Mouse (Mus musculus) c-Kit-negative CD71-positive TER-119-positive erythroid progenitor cells, embryonic 14.5 days (primary cell): ENCODE data around the gene Mast3.
A peak's percentile ranks its signal among the peaks of the same experiment; 100 is the strongest.

Experiments used
- DNase-seq: peaks from one replicate; pipeline ENCODE4 v3.0.0-alpha.2; 2013; ENCODE audit warnings: low read depth, low spot score

Gene Mast3

DNA sequence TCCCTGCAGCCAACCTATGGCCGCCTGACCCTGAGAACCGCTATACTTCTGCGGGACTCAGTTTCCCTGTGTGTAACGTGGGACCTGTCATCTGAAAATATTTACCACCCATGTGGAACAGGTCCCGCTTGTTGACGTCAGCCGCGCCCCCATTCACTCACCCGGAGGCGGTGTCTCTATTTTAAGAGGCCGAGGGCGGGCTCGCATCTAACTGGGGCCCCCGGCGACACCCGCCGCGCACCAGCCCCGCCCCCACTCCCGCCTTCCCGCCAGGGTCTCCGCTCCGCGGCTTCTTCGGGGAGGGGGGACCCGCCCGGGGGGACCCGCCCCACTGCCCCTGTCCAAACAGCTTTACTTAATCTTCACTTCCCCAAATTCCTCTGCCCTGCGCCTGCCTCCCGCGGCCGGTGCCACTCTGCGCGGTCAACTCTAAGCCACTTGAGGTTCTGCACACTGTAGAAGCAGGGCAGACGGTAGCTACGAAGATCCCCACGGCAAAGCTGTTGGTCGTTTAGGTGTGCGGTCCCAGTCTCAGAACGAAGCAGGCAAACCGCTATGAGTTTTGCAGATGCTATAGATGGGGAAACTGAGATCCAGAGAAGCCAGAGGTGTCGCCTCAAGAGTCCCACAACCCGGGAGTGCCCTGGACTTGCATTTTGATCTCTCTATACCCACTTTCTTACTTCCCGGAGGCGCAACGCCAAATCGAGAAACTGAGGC, 933 bp downstream of the Mast3 start:
- no peak for DNase-seq

DNA sequence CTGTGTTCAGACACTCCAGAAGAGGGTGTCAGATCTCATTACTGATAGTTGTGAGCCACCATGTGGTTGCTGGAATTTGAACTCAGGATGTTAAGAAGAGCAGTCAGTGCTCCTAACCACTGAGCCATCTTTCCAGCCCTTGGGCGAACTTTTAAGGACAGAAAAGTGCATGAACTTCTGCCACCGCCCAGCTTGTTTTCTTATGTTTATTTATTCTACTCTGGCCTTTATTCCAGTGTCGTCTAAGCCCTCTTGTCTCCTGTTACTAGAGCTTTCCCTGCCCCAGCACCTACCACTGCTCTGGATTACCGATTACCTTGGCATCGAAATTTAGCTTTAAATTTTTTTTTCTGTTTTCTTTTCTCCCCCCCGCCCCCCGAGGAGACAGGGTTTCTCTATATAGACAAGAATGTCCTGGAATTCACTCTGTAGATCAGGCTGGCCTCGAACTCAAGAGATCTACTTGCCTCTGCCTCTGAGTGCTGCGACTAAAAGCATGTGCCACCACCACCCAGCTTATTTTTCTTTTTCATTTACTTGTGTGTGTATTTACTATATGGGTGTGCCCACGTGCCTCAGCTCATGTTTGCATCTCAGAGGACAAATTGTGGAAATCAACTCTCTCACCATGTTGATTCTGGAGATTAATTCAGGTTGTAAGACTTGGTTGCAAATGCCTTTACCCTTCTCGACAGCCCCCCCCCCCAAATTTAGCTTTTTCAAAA, 1.9 kb downstream of the Mast3 start:
- no peak for DNase-seq

DNA sequence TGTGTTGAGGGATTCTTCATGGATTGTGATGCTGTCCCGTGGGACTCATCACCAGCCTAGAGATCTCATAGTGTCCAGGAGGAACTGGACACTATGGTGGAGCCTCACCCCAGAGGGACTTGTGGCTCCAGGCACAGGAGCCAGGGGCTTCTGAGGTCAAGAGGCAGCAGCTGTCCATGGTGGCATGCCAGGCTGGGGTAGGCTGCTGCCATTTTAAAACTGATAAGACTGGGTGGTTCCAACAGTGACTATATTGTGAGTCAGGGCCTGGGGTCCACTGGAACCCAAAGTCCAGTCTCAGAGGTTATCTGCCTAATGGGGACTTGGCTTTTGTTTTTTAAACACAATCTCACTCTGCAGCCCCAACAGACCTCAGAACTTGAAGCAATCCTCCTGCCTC, 3.0 kb downstream of the Mast3 start:
- no peak for DNase-seq

DNA sequence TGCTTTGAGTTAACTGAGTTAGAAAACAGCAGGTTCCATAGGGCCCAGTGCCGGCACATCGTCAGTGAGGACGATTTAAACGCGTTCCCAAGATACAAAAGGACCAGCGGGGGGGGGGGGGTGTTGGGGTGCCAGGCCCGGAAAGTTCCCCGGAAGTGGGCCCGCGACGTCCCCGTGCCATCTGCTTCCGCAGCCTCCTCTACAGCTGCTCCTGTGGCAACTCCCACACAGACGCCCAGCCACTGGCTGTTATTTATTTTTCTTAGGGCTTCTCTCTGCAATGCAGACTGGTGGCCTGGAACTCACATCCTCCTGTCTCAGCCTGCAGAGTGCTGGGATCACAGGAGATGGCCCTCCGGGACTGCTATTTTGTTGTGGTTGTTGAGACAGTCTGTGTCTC, 3.7 kb downstream of the Mast3 start:
- DNase-seq: no peak

DNA sequence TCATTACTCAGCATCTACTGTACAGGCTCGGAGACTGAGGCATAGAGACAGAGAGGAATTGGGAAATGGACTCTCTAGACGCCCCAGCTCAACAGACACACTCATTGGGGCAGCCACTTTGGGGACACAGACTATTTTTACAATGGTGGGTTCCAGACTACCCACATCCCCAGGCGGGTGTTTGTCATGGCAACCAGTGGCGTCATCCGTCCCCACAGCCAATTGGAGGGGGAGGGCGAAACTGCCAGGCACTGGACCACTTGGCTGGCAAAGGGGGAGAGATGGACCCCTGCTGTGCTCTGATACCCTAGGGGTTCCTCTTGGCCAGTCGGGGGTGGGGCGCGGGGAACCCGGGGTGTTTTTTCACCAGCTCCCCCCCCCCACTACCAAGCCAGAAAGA, 4.2 kb downstream of the Mast3 start:
- no peak for DNase-seq

DNA sequence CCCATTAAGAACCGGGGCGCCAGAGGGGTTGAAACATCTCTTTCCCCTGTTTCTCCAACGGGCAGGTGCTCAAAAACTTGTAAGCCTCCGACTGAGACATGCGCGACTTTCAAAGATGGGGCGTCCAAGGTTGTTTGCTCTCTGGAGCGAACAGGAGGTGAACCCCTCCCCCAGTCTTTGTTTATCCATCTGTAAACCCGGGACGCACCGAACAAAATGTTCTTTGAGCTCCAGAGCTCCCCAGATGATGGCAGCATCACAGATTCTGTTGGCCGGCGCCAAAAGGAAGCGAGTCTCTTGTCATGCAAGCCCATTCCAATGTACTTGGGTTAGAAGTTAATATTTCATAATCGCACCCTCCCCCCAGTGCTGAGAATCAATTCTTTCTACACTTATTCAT, 6.6 kb downstream of the Mast3 start:
- DNase-seq: no peak

DNA sequence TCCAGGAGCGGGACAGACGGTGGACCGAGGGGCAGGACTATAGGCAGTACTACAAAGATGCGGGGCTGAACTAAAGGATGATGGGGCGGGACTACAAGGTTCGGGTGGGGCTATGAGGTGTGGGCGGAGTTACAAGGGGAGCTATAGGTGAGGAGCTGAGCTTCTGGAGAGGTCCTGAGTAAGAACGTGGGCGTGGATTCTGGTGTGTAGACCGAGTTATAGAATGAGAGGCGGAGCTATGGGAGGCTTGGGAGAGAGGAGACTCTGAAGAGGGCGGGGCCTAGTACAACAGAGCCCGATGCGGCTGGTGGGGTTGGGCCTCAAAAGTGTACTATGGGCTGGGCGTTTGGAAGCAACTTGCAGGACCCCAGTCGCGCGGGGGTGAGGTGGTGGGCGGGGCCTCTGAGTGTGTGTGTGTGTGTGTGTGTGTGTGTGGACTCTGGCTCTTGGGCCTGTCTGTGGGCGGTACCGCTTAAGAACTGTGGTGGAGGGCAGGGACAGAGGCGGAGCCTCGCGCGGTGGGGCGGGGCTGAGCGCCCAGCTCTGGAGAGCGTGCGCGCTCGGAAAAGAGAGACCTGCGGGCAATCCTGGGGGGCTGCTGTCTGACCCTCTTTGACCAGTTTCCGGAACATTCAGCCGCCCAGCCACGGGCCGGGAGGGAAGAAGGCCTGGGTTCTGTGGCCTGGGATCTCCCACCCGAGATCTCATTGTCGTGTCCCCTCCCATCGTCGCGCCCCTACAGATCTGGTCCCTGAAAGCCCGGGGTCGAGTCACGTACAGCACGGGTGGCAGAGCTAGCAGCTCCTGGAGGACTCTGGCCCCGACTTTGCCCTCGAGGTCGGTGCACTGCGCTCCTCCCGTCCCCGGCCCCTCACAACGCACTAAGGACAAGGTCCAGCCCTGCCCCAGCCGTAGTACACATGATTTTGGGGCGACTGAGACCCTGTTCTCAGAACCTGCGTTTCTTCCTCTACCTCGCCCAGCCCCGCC, 7.5 kb downstream of the Mast3 start:
- peak; percentile 81 for DNase-seq

DNA sequence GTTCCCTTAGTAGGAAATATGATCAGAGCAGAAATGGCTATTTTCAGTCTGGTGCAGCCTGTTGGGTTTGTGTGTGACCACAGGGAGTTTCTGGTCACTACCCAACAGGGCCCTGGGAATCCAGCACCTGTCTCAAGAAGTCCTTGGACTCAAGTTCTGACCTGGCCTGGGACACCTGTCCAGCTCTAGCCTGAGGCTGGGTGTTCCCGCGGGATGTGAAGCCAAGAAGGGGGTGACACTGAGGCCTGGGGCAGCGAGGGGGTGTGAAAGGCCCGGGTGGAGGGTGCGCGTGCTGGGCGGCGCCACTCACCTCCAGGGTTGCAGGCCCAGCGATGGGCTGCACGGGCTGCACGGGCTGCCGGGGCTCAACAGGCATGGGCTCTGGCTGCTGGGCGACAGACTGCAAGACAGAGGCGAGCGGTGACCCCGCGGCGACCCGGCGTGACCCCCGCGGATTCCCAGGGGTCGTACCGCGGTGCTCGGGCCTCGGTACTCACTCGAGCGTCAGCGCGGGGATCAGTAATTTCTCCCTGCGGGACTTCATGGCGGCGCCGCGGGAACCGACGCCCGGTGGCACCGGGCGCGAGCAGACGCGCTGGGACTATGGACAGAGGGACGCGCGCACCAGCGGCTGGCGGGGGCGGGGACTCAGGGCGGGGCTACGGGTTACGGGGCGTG, 8.3 kb downstream of the Mast3 start:
- DNase-seq: no peak

DNA sequence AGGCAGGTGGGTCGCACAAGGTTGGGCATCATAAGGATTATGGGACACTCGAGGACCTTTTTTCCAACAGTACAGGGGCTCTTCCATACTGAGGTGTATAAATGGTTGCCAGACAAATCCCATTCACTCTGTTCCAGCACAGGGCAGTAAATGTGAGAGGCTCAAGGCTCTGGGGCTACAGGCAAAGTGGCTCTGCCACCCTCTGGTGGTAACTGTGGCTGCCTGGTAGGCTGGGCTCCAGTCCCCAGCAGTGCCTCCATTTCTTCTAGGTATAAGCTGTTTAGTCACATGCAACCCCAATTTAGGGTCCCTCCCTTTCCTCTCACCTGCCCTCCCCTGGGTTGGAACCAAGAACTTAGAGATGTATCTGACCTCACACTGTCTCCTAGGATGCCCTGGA, 9.5 kb downstream of the Mast3 start:
- no peak for DNase-seq

DNA sequence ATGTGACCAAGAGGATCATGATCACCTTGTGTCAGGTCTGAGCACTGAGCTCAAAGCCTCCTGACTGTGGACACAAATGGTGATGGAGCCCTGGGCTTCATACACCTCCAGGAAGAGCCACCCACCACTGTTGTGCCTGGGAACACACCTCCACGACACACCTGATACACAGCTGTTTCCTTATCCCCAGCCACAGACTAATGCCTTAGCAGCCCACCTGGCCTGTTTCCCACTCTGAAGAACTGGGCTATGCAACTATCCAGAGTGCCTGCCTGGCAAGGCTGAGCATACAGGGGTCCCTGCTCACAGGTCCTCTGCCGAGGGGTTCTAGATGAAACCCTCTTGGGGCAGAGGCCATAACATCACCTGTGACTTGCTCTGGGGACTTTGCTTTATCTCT, 10.6 kb downstream of the Mast3 start:
- no peak for DNase-seq

DNA sequence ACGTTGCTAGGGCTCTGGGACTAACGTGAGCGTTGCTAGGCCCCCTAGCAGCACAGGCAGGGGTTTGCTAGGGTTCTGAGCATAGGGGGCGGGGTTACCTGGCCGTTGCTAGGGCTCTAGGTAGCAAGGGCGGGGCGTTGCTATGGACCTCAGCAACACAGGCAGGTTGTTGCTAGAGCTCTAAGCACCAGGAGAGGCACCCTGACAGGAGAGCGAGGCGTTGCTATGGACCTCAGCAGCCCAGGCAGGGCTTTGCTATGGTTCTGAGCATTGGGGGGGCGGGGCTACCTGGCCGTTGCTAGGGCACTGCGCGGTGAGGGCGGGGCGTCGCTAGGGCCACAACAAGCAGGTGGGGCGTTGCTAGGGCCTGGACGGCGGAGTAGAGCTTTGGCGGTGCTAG, 12.2 kb downstream of the Mast3 start:
- peak; percentile 62 for DNase-seq

DNA sequence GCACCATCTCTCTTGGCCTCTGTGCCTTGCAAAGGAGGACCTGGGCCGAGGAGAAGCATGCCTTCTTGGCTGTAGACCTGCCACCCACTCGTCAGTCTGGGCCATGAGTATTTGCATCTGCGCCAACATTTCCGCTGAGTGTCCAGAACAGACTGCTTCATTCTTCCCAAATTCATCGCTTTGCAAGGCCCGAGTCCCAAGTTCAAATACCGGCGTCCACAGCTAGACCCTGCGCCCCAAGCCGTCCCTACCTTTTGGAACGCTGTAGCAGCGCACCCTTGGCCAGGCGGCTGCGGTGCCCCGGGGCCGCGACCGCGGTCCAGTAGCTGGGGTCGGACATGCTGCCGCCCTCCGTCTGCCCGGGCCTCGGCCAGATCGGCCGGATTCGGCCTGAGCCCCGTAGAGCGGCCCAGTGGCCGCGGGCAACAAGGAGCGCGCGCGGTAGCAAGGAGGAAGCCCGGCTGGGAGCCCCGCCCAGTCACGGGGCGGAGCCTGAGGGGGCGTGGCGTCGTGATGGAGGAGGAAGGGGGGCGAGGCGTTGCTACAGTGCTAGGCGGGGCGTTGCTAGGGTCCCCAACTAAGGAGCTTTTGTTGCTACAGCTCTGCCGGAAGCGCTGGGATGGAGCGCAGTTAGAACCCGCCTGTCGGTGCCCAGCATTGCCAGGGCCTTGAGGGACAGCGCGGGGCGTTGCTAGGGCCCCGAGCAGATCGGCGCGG, 12.7 kb downstream of the Mast3 start:
- DNase-seq: peak; percentile 71

DNA sequence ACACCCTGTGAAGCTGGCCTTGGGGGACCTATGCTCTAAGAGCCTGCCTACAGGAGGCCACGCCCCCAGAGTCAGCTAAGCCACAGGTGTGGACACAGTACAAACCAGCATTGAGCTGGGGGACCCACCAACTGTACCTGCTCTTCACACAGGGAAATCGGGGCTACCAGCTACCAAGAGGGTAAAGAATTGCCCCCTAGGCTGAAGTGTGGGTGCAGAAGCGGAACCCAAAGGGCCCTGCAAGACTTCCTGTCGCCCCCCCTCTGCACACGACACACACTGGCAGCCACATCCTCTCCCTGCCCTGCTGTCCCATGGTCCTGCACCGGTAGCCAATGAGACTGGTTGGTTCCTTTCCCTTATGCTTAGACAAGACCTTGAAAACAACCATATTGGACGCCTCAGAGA, 13.6 kb downstream of the Mast3 start:
- DNase-seq: no peak

DNA sequence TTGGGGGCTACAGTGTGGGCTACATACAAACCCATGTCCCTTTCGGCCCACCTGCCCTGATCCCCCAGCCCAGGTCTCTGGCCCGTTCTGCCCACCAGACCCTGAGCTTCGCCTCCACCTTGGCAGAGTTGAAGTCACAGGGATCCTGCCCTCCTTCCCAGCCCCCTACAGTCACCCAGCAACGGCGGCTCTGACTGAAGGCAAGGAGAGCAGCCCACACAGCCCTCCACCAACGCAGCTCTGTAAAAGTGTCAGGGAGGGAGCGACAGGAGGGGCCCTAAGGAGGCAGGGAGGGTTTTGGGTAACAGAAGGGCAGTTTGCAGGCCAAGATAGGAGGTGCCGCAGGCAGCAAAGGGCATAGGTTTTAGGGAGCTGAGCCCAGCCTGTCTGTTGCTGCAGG, 14.0 kb downstream of the Mast3 start:
- no peak for DNase-seq

DNA sequence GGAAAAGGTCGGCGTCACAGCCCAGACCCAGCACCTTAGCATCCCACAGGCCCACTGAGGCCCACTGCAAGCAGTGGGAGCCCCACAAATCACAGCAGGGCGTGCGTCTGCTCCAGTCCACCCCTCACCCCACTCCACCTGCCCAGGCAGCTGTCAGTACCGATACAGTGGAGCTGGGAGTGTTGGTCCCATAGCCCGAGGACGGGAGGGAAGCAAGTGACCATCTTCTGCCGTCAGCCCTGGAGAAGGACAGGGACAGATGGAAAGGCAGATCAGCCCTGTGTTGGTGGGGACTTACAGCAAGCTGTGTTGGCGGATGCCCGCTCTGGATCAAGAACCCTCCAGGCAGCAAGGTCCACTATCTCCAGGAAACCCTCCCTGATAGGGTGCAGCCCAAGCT, 15.8 kb downstream of the Mast3 start:
- DNase-seq: no peak

DNA sequence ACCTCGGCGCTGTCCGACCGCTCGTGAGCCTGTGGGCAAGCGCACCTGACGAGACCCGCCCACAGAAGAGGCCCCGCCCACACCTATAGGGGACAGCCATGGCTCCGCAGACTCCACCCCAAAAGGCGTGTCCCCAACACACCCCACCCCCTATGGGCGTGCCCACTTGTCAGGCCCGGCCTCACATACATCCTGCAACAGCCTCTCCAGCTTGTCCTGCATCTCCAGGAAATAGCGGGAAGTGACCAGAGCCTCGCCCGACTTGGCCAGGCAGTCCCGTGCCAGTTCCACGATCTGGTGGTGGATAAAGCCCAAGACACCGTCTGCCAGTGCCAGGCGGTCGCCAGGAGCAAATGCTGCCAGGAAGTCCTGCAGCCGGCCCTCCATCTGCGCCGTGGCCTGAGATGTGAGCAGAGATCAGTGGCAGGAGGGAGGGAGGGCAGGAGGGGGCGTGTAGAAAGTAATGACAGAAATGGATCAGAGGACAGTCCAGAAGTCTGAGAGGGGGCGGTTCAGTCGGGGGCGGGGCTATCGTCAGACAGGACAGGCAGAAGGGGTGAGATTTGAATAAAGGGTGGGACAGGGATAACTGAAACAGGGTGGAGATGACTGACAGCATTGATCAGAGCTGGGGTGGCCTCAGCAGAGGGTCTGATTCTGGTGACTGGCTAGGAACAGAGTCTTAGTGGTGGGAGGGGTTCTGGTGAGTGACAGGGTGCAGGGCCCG, 16.8 kb downstream of the Mast3 start:
- no peak for DNase-seq

DNA sequence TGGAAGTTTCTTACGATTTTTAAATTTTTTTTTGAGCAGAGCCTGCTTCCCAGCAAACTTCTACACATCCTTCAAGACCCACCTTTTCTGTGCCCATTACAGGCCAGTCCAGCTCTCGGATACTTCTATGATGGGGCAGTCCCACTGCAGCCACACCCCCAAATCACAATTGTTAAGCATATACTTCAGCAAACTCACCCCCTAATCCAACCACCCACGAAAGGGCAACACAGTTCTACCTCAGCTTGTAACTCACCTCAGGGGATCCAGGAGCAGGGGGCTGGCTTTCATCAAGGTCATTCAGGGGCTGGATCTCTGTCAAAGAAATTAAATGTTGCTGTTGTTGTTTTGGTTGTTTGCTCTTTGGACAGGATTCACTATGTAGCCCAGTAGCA, 17.8 kb downstream of the Mast3 start:
- no peak for DNase-seq

DNA sequence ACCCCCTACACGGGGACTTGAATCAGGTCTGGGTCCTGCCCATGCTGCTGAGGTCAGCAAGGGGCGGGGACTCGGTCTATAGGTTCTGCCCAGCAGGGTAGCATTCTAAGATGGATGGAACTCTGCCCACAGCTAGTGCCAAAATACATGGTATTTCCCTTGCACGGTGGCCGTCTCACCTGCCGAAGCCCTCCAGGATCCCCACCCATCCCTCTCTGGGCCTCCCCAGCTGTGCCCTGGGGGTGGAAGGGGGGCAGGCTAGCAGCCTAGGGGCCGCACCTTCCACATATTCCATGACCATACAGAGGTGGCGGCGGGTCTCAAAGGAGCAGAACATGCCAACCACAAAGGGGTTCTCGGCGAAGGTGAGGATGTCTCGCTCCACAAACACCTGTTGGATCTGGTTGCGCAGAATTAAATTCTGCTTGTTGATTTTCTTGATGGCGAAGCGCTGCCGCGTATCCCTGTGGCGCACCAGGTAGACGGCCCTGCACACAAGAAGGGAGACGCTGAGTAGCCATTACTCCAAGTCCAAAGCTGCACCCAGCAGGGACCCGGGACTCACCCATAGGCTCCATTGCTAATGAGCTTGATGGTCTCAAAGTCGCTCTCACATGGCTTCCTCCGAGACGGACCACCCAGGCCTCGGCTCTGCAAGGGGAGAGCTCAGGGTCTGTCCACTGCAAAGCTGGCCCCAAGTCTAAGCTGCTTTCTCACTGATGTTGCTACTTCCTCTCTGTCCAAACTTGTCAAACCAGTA, 18.4 kb downstream of the Mast3 start:
- no peak for DNase-seq

DNA sequence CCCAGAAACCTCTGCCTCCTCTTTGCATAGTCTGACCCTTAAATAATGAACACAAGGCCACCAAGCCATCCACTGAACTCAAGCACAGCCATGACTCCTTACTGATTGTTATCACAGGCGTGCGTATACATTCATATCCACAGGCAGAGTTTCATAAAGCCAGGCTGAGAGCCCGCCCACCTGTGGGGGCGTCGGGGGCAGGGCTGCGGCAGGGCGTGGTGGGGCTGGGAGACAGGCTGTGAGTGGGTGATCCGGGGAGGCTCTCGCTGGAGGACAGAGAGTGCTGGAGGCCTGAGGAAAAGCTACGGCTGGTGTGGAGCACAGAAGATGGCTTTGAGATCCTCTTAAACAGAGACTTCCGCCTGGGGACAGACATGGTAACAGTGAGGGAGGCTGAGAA, 24.8 kb downstream of the Mast3 start:
- DNase-seq: no peak
